Mouse (Mus musculus) spleen, adult 2 months (tissue): ENCODE measurements around the gene Htt.

Experiments
- CTCF ChIP-seq: fragments of 200-500 bp; IDR thresholded peaks from 2 replicates; pipeline ENCODE4 v1.5.1; 2011; ENCODE audit warnings: mild to moderate bottlenecking, inconsistent platforms; ENCODE audit not compliant: insufficient read depth, insufficient read length, insufficient replicate concordance; ENCODE audit errors: extremely low read depth
- POLR2A ChIP-seq: fragments of 200-500 bp; IDR thresholded peaks from 2 replicates; pipeline ENCODE4 v1.6.1; 2011; ENCODE audit warnings: low read depth, low read length, inconsistent platforms

DNA sequence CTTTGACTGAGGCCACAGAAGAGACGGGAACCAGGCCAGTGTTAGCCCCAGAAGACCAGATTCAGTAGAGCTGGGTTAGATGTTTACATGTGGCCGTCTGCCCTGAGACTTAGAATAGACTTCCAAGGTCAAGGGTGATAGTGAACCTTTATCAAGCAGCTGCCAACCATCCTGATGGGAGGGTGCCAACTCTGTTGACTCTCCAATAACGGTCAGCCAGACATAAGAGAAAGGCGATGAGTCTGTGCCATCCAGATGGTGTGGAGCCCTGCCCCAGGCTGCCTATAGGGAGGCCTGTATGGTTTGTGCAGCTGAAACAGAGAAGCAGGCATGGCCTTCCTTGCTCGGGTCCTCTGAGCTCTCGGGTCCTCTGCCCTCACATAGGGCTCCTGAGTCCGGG is 163.0 kb downstream of the Htt start:
- TF ChIP-seq CTCF (no peak), POLR2A (no peak)
